Mouse (Mus musculus): ENCODE results near the gene Dtx1. TPM values are rescaled to one million over a fixed set of nuclear protein-coding genes. Genes with fewer than 3 reads are reported as not detected.
A peak's percentile ranks its signal among the peaks of the same experiment; 100 is the strongest.

Dtx1 gene
- polyA plus RNA-seq, 1 experiment from 2014 or later, result 0.41 TPM

GRCm38 (mm10) chr5:120660816-120661215, 50.9 kb downstream of the Dtx1 start:
- no peak for DNase-seq (ENCODE audit: low spot score)
- H3K4me3 ChIP-seq, result no peak overlapping the region
- no peaks in the 10 kb centered on the region for H3K9me3 ChIP-seq
- H3K27ac ChIP-seq, result no peak overlapping the region
- 66% methylated on average over 5 of the region's 5 CpGs for WGBS
- peaks cover 71% of the 10 kb centered on the region for H3K27me3 ChIP-seq (ENCODE audit: insufficient read depth, poor library complexity, severe bottlenecking)
- no peaks in the 10 kb centered on the region for H3K36me3 ChIP-seq
- no peaks in the 10 kb centered on the region; the same call in none of the 2 replicates for H3K4me1 ChIP-seq

DNA sequence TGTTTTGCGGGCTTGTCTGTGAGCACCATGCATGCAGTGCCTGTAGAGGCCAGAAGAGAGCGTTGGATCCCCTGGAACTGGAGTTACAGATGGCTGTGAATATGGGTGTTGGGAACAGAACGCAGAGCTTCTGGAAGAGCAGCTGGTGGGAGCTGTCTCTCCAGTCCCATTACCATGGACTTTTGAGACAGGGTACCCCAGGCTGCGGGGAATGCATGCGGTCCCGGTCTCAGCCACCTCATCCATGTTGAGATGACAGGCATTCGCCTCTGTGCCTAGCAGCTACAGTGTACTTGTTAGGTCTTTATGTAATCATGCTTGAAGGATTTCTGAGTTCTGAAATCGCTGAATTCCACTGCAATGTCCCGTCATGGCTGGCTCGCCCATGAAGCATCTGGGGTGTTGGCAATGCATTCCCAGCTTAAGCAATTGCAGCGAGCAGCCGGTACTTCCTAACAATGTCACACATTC, 55.4 kb downstream of the Dtx1 start:
- Histone ChIP-seq H3K27ac (no peak overlapping the region), H3K9me3 (no peaks in the 10 kb centered on the region), H3K4me3 (no peak overlapping the region), H3K4me1 (peaks cover 2% of the 10 kb centered on the region; the same call in 1 of the 2 replicates), H3K36me3 (no peaks in the 10 kb centered on the region), H3K27me3 (ENCODE audit: insufficient read depth, poor library complexity, severe bottlenecking) (peaks cover 57% of the 10 kb centered on the region)
- 80% methylated on average over 12 of the region's 12 CpGs for WGBS
- no peak for DNase-seq (ENCODE audit: low spot score)

DNA sequence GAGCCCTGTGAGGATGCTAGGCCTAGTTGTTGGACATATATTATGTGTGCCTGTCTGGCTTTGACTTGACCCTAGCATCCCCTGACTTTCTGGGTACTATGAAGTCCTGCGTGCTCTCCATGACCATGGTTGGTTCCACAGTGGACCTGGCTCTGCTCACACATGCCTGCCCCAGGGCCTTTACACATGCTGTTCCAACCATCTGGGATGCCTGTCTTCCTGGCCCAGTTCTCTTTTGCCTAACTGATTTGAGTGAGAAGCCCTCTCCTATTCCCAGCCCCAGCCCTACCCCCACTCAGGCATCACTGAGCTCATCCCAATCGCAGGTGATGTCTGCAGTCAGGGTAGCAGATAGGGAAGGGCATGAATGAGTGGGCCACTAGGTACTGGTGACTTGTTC, 57.9 kb downstream of the Dtx1 start:
- 87% methylated on average over 2 of the region's 2 CpGs for WGBS
- peaks cover 65% of the 10 kb centered on the region for H3K27me3 ChIP-seq (ENCODE audit: insufficient read depth, poor library complexity, severe bottlenecking)
- no peak overlapping the region for H3K4me3 ChIP-seq
- no peak overlapping the region for H3K27ac ChIP-seq
- H3K9me3 ChIP-seq, result no peaks in the 10 kb centered on the region
- DNase-seq (ENCODE audit: low spot score), result no peak
- H3K4me1 ChIP-seq, result peaks cover 12% of the 10 kb centered on the region
- no peaks in the 10 kb centered on the region for H3K36me3 ChIP-seq

- WGBS, result 81% methylated on average over 28 of the region's 28 CpGs
- Histone ChIP-seq H3K27ac (no peak overlapping the region), H3K27me3 (ENCODE audit: insufficient read depth, poor library complexity, severe bottlenecking) (peaks cover 66% of the 10 kb centered on the region), H3K4me3 (no peak overlapping the region), H3K4me1 (peaks cover 19% of the 10 kb centered on the region), H3K9me3 (no peaks in the 10 kb centered on the region), H3K36me3 (no peaks in the 10 kb centered on the region)
- DNase-seq (ENCODE audit: low spot score), result no peak
These were observed 58.6 kb downstream of the Dtx1 start for GRCm38 (mm10) chr5:120652915-120653701.

DNA sequence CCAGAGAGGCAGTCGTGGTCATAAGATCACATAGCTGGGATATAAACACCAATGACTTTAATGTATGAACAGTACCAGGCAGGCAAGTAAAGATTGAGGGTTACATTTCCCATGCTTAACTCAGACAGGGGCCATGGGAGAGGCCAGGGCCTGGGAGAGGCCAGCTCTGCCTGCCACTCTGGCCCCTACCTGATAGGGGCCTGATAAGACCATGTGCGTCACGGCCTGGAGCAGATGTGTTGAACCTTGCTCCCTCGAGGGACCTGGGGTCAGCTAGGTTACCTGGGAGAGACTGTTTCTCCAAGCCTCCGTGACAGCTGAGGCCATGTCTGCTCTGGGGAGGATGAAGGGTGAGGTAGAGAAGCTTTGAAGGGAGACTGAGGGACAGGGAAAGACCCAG, 60.5 kb downstream of the Dtx1 start:
- H3K27ac ChIP-seq, result 0 out of 2 replicates have a peak overlapping the region, but pooled peaks have one; percentile 6
- no peak for DNase-seq (ENCODE audit: low spot score)
- no peaks in the 10 kb centered on the region for H3K9me3 ChIP-seq
- peaks cover 62% of the 10 kb centered on the region for H3K27me3 ChIP-seq (ENCODE audit: insufficient read depth, poor library complexity, severe bottlenecking)
- no peaks in the 10 kb centered on the region for H3K36me3 ChIP-seq
- 33% methylated on average over 5 of the region's 5 CpGs for WGBS
- peaks cover 19% of the 10 kb centered on the region for H3K4me1 ChIP-seq
- no peak overlapping the region for H3K4me3 ChIP-seq

DNA sequence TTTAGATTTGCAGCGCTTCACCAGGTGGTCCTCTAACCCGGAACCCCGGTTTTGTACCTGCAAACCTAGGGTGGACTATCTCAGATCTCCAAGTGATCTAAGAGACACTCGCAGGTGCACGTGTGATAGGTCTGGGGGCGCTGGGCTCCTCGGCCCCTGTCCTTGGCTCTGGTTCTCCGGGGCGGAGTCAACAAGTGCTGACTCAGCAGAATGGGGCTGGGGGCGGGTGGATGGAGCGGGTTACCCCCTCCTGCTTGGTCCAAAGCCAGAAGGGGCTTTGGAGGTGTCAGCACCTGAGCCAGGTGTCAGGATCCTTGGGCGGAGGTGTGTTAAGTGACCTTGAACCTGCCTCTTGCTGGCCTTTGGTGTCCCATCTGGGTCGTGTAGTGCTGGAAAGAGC, 61.8 kb downstream of the Dtx1 start:
- Histone ChIP-seq H3K4me3 (no peak overlapping the region), H3K27me3 (ENCODE audit: insufficient read depth, poor library complexity, severe bottlenecking) (peaks cover 60% of the 10 kb centered on the region)
- 22% methylated on average over 13 of the region's 13 CpGs for WGBS

GRCm38 (mm10) chr5:120649374-120649933, 62.3 kb downstream of the Dtx1 start:
- Histone ChIP-seq H3K4me3 (peak overlapping the region; percentile 56), H3K9me3 (no peaks in the 10 kb centered on the region), H3K27ac (peak overlapping the region; percentile 72; the same call in 1 of the 2 replicates), H3K4me1 (peaks cover 19% of the 10 kb centered on the region), H3K36me3 (no peaks in the 10 kb centered on the region), H3K27me3 (ENCODE audit: insufficient read depth, poor library complexity, severe bottlenecking) (peaks cover 56% of the 10 kb centered on the region)
- 4% methylated on average over 21 of the region's 21 CpGs for WGBS
- no peak for DNase-seq (ENCODE audit: low spot score)

More for the DNA sequence above, 61.8 kb downstream of the Dtx1 start:
- Histone ChIP-seq H3K36me3 (no peaks in the 10 kb centered on the region), H3K4me1 (peaks cover 19% of the 10 kb centered on the region), H3K9me3 (no peaks in the 10 kb centered on the region), H3K27ac (no peak overlapping the region)
- no peak for DNase-seq (ENCODE audit: low spot score)

DNA sequence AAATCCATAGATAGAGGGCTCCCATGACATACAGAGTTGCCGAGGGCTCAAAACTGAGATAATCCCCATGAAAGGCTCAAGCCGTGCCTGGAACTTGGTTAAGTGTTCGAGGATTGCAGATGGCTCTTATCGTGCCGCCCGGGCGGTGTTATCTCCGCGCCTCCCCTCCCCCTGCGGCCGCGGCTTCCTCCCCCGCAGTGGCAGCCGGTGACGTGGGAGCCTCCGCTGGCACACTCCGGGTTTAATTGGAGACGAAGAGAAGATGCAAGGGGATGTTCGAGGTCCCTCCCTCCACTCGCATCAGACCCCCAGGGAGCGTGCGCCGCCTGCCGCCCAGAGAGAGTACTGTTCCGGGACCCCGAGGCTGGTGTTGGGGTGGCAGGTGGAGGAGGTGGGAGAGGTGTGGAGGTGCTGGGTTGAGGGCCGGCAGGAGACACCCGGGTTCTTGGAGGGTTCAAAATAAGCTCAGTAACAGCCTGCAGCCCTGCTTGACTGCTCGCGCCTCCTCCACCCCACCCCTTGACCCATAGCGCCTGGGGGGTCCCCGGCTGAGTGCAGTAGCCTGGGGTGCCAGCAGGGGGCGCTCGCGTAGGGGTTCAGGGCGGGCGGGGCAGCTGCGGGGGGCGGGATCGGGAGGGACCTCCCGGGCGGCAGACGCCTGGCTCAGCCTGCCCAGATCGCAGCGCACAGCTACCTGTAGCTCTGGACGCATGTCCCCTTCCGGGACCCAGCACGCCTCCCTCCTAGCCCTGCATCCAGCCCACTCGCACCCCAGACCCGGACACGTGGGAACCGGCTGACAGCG, 63.0 kb downstream of the Dtx1 start, which contains the start of gene Rasal1:
TSS of gene Rasal1 (plus strand) at position 244 of the 805 bp plus-strand sequence.
- peak; percentile 82 for DNase-seq (ENCODE audit: low spot score)
- H3K27ac ChIP-seq, result peak within 1 kb of the TSS; percentile 72; the same call in 1 of the 2 replicates
- H3K36me3 ChIP-seq, result no peaks in the 10 kb centered on the region
- H3K4me1 ChIP-seq, result peaks cover 23% of the 10 kb centered on the region
- WGBS, result under 1% methylated on average over 51 of the region's 53 CpGs
- H3K9me3 ChIP-seq, result no peaks in the 10 kb centered on the region
- H3K4me3 ChIP-seq, result peak within 1 kb of the TSS; percentile 56
- H3K27me3 ChIP-seq (ENCODE audit: insufficient read depth, poor library complexity, severe bottlenecking), result peaks cover 58% of the 10 kb centered on the region

- H3K9me3 ChIP-seq, result no peaks in the 10 kb centered on the region
- peaks cover 28% of the 10 kb centered on the region for H3K4me1 ChIP-seq
- no peaks in the 10 kb centered on the region for H3K36me3 ChIP-seq
- H3K4me3 ChIP-seq, result peak overlapping the region; percentile 56; the same call in 1 of the 2 replicates
- WGBS, result 25% methylated on average over 12 of the region's 12 CpGs
- H3K27ac ChIP-seq, result no peak overlapping the region
- peaks cover 52% of the 10 kb centered on the region for H3K27me3 ChIP-seq (ENCODE audit: insufficient read depth, poor library complexity, severe bottlenecking)
- DNase-seq (ENCODE audit: low spot score), result no peak
These were observed 63.8 kb downstream of the Dtx1 start for GRCm38 (mm10) chr5:120647814-120648491.

DNA sequence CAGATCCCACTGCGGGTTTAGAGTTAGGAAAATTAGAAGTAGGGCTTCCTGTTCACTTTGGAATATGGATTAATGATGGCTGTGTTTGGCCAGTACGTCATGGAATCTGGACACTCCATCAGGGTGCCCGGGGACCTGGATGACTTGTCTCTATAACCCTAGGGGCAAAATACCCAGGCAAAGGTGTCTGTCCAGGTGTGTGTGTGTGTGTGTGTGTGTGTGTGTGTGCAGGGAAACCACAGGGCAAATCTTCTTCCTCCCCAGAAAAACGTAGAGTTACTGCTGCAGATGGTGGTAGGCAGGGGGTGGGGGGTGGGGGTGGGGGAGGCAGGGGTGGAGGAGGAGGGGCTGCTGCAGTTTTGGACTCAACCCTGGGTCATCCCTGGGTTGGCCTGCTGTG, 64.4 kb downstream of the Dtx1 start:
- no peak for DNase-seq (ENCODE audit: low spot score)
- Histone ChIP-seq H3K27ac (no peak overlapping the region), H3K9me3 (no peaks in the 10 kb centered on the region), H3K4me1 (peaks cover 28% of the 10 kb centered on the region), H3K4me3 (no peak overlapping the region), H3K27me3 (ENCODE audit: insufficient read depth, poor library complexity, severe bottlenecking) (peaks cover 52% of the 10 kb centered on the region), H3K36me3 (no peaks in the 10 kb centered on the region)
- WGBS, result 73% methylated on average over 4 of the region's 4 CpGs

- no peak overlapping the region for H3K4me3 ChIP-seq
- WGBS, result 68% methylated on average over 6 of the region's 6 CpGs
- no peaks in the 10 kb centered on the region for H3K36me3 ChIP-seq
- H3K4me1 ChIP-seq, result peaks cover 24% of the 10 kb centered on the region
- no peaks in the 10 kb centered on the region for H3K9me3 ChIP-seq
- no peak overlapping the region for H3K27ac ChIP-seq
- DNase-seq (ENCODE audit: low spot score), result no peak
- peaks cover 41% of the 10 kb centered on the region for H3K27me3 ChIP-seq (ENCODE audit: insufficient read depth, poor library complexity, severe bottlenecking)
These were observed 65.9 kb downstream of the Dtx1 start for GRCm38 (mm10) chr5:120645851-120646250.

DNA sequence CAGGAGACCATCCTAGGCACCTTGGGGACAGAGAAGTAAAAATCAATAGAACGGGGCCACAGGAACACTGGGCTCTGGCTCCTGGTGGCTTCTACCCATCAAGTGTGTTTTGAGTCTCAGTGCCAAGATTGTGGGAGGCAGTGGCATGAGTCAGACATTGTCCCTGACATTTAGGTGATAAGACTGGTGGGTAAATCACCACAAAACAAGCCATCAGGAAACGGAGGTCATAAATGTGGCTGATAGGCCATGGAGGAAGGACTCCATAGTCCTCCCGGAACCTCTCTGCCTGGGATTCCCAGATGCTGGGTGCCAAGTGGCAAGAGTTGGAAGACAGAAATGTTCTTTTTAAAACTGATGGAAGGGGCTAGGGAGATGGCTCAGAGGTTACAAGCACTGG, 67.5 kb downstream of the Dtx1 start:
- peaks cover 19% of the 10 kb centered on the region for H3K4me1 ChIP-seq
- no peaks in the 10 kb centered on the region for H3K36me3 ChIP-seq
- 66% methylated on average over 3 of the region's 3 CpGs for WGBS

More for the DNA sequence above, 67.5 kb downstream of the Dtx1 start:
- DNase-seq (ENCODE audit: low spot score), result no peak
- Histone ChIP-seq H3K9me3 (no peaks in the 10 kb centered on the region), H3K4me3 (no peak overlapping the region), H3K27me3 (ENCODE audit: insufficient read depth, poor library complexity, severe bottlenecking) (peaks cover 25% of the 10 kb centered on the region), H3K27ac (no peak overlapping the region)
